Mouse (Mus musculus): ENCODE results near the gene Grik3.

Gene Grik3

GRCm38 (mm10) chr4:125544947-125545767 lies 54.7 kb downstream of the Grik3 start:
- DNase-seq (ENCODE audit: low spot score in 2 of 2), result no peak

- DNase-seq (ENCODE audit: low spot score in 2 of 2), result no peak
These were observed 55.3 kb downstream of the Grik3 start for GRCm38 (mm10) chr4:125545768-125546220.

DNA sequence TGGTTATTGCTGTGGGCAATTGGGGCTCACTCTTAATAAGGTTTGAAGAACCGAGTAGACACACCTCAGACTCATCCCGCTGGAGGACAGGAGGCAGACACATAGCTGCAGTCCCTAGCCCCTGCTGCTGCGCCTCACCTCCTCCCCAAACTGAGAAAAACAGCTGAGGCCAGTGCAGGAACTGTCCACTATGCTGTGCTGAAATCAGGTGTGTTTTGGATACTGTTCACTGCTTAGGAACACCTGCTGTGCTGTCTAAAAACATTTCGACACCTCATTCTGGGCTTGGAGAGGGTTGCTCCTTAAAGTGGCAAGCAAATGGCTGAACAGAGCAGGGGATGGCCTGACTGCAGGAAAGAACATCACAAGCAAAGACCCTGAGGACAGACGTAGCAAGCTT lies 57.7 kb downstream of the Grik3 start:
- no peak for DNase-seq (ENCODE audit: low spot score in 2 of 2)

DNA sequence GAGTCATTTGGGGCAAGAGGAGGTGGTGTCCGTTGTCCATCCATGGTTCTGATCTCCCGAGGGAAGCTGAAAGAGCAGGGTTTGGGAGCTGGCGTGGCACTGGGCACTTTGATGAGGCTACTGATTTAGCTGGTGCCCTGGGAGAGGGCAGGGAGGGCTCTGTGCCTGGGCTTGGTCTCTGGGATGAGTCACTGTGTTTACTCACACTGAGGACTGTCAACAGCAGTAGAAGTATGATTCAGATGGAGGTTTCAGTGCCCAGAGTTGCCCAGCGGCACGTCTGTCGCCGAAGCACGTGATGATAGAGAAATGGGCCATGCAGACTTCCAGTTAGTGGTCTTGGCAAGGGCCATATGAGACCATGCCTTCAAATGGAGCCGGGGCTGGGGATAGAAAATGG lies 63.3 kb downstream of the Grik3 start:
- no peak for DNase-seq (ENCODE audit: low spot score in 2 of 2)

GRCm38 (mm10) chr4:125556405-125557308 lies 66.2 kb downstream of the Grik3 start:
- DNase-seq (ENCODE audit: low spot score in 2 of 2), result no peak

DNA sequence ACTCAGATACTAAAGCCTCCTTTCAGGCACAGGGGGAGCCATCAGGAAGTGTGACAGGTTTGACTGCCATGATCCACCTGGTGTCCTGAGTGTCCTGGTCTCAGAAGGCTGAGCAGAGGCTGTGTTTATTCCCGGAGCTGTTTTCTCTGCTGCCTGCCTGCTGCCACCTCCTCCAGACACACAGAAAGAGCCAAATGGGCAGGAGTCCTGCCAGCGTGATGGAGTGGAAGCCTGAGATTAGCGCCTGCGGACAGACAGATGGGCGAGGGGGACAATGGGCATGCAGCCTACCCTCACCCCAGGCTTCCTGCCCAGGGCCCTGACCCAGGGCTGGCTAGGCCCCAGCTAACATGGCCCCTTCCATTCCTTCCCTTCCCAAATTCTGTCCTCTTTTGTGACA lies 69.1 kb downstream of the Grik3 start:
- DNase-seq (ENCODE audit: low spot score in 2 of 2), result no peak

GRCm38 (mm10) chr4:125560806-125561205 lies 70.3 kb downstream of the Grik3 start:
- no peak for DNase-seq (ENCODE audit: low spot score in 2 of 2)

- no peak for DNase-seq (ENCODE audit: low spot score in 2 of 2)
These were observed 73.1 kb downstream of the Grik3 start for GRCm38 (mm10) chr4:125563579-125563978.

- DNase-seq (ENCODE audit: low spot score in 2 of 2), result no peak
These were observed 73.7 kb downstream of the Grik3 start for GRCm38 (mm10) chr4:125564008-125564710.

DNA sequence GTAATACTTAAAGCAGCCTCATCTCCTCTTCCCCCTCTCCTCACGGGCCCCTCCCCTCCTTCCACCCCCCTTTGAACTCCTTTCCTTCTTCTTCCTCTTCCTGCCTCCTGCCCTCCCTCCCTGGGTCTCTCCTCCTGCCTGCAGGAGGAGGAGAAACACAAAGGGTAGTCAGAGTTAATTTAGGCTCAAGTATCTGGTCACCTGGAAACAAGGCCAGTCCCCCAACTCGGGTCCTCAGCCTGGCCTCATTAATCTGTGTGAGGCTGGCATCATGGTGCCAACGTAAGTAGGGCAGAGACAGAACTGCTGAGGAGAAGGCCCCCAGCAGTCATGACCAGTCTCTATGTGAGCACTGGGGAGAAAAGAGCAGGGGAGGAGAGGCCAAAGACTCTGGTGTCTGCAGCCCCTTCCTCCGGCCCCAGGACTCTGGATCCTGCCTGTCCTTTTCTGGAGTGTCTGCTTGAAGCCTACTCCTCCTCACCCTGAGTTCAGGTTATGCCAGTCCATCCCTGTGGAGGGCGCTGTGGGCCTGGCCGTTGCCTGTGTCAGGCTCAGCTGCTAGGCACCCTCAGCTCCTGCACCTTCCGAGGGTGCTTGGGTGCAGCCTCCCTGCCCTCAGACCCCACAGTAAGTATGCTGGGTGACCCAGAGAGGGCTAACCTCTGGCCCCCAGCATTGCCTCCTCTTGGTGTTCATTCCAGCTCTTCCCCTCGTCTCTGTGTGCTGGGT lies 75.4 kb downstream of the Grik3 start:
- no peak for DNase-seq (ENCODE audit: low spot score in 2 of 2)

- no peak for DNase-seq (ENCODE audit: low spot score in 2 of 2)
These were observed 77.7 kb downstream of the Grik3 start for GRCm38 (mm10) chr4:125568210-125568609.

DNA sequence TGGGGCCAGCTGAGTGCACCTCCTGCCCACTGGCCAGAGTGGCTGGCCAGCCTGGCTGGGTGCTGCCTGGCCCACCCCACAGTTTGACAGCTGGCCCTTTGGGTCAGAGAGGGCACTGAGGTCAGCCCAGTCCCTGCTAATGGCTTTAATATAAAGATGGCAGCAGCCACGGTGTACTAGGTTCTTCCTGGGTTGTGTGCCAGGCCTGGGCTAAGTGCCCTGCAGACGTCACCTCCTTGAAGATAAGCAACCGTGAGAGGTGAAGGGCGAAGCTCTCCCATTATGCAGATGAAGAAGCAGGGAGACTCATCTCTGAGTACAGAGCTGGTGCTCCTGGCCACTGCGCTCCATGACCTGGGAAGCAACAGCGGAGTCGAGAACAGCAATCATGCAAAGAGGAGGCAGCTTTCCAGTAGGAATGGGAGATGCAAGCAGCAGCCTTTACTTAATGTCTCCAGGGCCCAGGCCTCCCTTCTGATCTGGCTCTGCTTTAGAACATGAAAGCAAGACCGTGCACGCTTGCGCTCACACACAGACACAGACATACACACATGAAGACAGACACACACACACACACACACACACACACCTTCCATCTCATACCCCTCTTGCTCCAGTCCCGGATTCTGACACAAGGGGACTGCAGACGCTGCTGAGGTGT lies 81.3 kb downstream of the Grik3 start:
- DNase-seq (ENCODE audit: low spot score in 2 of 2), result no peak

DNA sequence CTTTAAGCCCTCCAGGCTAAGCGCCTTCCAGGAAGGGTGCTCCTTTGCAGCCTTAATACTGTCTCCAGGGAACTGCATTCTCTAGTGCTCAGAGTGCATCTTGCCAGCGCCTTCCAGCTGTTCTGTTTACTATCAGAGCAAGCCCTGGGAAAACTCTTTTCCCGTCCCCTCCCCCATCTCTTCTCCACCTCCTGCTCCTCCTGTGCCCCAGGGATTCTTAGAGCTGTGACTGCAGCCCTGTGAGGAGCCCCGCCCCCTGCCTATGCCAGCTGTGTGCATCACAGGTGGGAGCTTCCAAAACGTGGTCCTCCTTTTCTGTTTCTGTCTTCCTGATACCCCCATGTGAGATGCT lies 81.8 kb downstream of the Grik3 start:
- DNase-seq (ENCODE audit: low spot score in 2 of 2), result no peak

GRCm38 (mm10) chr4:125573000-125573399 lies 82.5 kb downstream of the Grik3 start:
- no peak for DNase-seq (ENCODE audit: low spot score in 2 of 2)

DNA sequence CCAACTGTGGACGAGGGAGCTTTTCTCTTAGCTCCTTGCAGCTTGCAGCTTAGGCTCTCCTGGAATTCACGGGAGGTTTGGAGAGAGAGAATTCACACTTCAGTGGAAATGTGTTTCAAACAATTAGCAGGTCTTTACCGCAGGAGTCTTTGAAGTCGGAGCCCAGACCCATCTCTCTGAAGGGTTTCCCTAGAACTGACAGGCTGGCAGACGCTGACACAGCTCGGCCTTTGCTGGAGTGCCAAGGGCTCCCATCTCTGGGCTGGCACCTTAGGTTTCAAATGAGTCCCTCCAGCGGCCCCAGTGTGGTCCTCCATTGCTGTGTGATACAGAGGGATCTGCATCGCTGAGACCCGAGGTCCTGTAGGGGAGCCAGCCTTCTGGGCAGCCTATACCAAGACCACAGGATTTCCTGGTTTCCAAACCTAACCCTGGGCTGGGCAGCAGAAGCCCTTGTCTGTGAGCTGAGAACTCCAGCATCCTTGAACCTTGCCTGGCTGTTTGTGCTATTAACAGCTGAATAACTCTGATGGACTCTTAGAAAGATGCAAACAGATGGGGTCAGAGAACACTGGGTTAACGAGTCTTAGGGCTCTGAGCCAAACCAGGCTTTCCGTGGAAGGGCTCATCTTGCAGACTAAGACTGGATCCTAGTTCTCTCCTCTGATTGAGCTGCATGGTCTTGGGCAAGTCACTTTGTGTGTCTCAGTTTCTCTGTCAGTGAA lies 83.6 kb downstream of the Grik3 start:
- no peak for DNase-seq (ENCODE audit: low spot score in 2 of 2)

DNA sequence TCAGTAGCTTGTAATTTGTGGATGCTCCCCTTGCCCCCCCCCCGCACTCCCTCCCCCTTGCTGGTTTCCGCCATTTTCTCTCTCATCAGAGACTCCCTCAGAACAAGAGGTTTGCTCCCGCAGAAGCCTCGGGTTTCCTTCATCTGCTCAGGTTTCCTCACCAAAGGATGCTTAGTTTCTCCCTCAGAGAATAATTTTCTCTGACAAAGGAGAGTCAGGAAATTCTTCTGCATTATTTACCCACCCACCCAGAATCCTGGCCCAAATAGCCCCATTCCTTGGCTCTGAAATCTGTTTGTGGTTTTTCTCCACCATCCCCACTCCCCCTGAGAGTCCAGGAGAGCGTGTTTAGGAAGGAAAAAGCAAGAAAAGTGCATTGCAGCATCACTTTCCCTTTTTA lies 89.8 kb downstream of the Grik3 start:
- no peak for DNase-seq (ENCODE audit: low spot score in 2 of 2)

- DNase-seq (ENCODE audit: low spot score in 2 of 2), result no peak
These were observed 92.8 kb downstream of the Grik3 start for GRCm38 (mm10) chr4:125583272-125583671.

DNA sequence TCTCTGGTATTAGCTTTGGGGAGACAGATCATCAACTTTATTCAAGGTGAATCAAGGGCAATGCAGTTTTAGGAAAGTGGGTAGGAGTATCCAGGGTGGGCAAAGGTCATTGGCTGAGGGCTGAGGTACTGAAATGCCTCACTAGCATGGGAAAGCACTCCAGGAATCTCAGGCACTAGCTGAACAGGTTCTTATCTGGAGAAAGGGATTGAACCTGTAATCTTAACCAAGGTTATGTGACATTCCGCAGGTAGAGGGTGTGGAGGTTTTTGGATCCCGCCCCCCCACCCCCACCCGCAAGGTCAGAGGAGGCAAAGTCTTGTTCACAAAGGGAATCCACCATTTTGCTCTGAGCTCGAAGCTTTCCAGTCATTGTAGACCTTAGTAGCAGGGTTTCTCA lies 93.4 kb downstream of the Grik3 start:
- DNase-seq (ENCODE audit: low spot score in 2 of 2), result no peak

- no peak for DNase-seq (ENCODE audit: low spot score in 2 of 2)
These were observed 94.2 kb downstream of the Grik3 start for GRCm38 (mm10) chr4:125584676-125585075.

DNA sequence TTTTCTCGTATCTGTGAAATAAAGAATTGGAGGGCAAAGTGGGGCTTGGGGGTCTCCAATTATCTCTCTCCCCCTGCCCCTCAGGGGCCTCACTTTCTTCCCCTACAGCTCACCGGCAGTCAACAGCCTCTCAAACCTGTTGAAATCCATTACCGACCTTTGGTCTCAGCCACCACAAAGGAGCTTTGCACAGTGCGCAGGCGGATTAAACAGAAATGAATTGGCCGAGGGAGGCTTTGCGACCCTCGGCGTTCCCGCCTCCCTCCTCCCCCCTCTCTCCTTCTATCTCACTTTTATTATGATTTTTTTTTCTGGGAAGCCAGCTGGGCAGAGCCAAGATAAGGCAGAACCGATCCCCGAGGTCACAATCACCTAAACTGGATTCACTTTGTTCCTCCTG lies 97.1 kb downstream of the Grik3 start:
- no peak for DNase-seq (ENCODE audit: low spot score in 2 of 2)
